Mouse (Mus musculus) small intestine, adult 2 months (tissue): ENCODE results near the gene Thap11. TPM values are rescaled to one million over a fixed set of nuclear protein-coding genes. Genes with fewer than 3 reads are reported as not detected.
"Not testable (repeated sequence)": the region's sequence is repeated elsewhere in the genome, so short reads cannot be mapped to it uniquely, and the experiment has no call there.

Experiments
- H3K27ac ChIP-seq: fragments of 200-500 bp; 2 replicates; pipeline ENCODE4 v1.5.1; 2012; ENCODE audit warnings: low read depth, low read length, control low read depth, inconsistent platforms; ENCODE audit not compliant: insufficient read depth
- H3K27me3 ChIP-seq: fragments of 200-500 bp; 2 replicates; pipeline ENCODE4 v1.6.1; 2012; ENCODE audit warnings: mild to moderate bottlenecking, moderate library complexity, low read length, inconsistent platforms; ENCODE audit not compliant: control insufficient read depth, insufficient read depth
- H3K36me3 ChIP-seq: fragments of 200-500 bp; 2 replicates; pipeline ENCODE4 v1.6.1; 2012; ENCODE audit warnings: mild to moderate bottlenecking, low read length, control low read depth, inconsistent platforms; ENCODE audit not compliant: control insufficient read depth, insufficient read depth
- H3K4me1 ChIP-seq: fragments of 200-500 bp; 2 replicates; pipeline ENCODE4 v1.6.1; 2012; ENCODE audit warnings: low read length, inconsistent platforms, mixed read lengths; ENCODE audit not compliant: control insufficient read depth, insufficient read depth, insufficient read length
- H3K4me3 ChIP-seq: fragments of 200-500 bp; 2 replicates; pipeline ENCODE4 v1.5.1; 2012; ENCODE audit warnings: low read depth, mild to moderate bottlenecking, control low read depth, inconsistent platforms, low read length, moderate library complexity
- CTCF ChIP-seq: fragments of 200-500 bp; IDR thresholded peaks from 2 replicates; pipeline ENCODE4 v1.5.1; 2012; ENCODE audit warnings: low read depth, mild to moderate bottlenecking, control low read depth, inconsistent platforms, low read length, moderate library complexity, mixed read lengths; ENCODE audit not compliant: insufficient replicate concordance, insufficient read length; ENCODE audit errors: extremely low read depth
- POLR2A ChIP-seq: fragments of 200-500 bp; IDR thresholded peaks from 2 replicates; pipeline ENCODE4 v1.6.1; 2012; ENCODE audit warnings: low read depth, mild to moderate bottlenecking, control low read depth, inconsistent platforms, low read length, moderate library complexity
- whole genome bisulfite sequencing: fragments of 180-500 bp; shearing (Covaris S2); methylation state at CpG from one replicate; pipeline ENCODE4 v1.1.7; 2018; 5-methylcytosine and 5-hydroxymethylcytosine counted together
- polyA plus RNA-seq: library from polyadenylated mRNA; depleted of rRNA; stranded (reverse); fragments of >200 nt; gene quantifications from 2 replicates; pipeline ENCODE4 v1.2.3, GENCODE M21; 2012

Gene Thap11
- polyA plus RNA-seq, 1 experiment = 39.4 TPM

DNA sequence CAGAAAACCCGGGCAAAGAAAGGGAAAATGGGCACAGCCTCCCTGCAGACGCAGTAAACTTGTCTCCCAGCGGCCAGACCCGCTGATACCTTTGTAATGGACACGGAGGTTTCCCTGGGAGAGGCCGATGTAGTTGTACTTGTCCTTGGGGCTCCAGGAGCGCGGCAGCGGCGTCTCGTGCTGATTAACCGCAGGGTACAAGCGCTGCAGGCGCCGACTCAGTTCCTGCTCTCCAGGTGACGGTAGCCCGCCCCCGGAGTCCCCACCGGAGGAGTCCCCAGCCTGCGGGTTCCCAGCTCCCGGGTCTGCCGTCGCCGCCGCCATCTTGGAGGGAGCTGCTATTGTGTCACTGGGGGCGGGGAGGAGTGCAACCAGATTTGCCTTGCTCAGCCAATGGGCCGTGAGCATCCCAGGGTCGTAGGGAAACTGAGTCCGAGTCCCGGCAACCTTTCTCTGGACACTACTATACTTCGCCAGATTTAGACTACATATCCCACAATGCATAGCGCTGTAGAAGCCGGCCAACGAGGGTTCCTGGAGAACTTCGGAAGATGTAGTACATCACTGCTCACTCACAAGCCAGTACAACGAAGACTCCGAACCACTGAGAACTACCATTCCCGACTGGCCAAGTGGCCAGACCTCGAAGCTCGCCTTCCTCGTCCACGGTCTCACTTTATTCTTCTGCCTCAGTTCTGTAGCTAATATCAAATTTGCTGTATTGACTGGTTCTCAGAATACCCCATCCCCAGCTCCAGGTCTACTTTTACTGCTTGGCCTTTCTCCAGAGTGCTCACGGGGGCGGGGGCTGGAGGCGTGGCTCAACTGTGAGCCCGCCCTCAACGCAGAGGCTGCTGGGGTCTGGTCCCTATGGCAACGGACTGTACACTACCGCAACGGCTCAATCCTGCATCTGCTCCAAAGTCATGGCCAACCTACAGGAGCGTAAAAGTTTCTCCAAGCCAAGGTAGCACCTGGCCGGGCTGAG is 27.8 kb upstream of the Thap11 start, which contains the start of the genes Ranbp10 and Tsnaxip1:
Gene Ranbp10 (minus strand): TSS at position 490 of the 988 bp plus-strand sequence.
Gene Tsnaxip1 (plus strand): TSS at position 871 of the 988 bp plus-strand sequence.
- under 1% methylated on average over 52 of the region's 52 CpGs for WGBS
- peak within 1 kb of the TSS; percentile 53 for H3K27ac ChIP-seq
- H3K4me3 ChIP-seq = peak within 1 kb of the TSS; percentile 79
- TF ChIP-seq POLR2A = peak; percentile 75
- no peak for TF ChIP-seq CTCF
- peaks cover 7% of the 10 kb centered on the region; the same call in 1 of the 2 replicates for H3K4me1 ChIP-seq
- H3K36me3 ChIP-seq = peaks cover 6% of the 10 kb centered on the region
- H3K27me3 ChIP-seq = no peaks in the 10 kb centered on the region

GRCm38 (mm10) chr8:105833740-105834139 is 21.2 kb upstream of the Thap11 start:
- not testable (repeated sequence) for H3K4me3 ChIP-seq, H3K27ac ChIP-seq, H3K36me3 ChIP-seq, H3K4me1 ChIP-seq, H3K27me3 ChIP-seq
- 70% methylated on average over 2 of the region's 2 CpGs for WGBS

- no peak overlapping the region for H3K27ac ChIP-seq
- no peaks in the 10 kb centered on the region for H3K27me3 ChIP-seq
- H3K36me3 ChIP-seq = no peaks in the 10 kb centered on the region
- no peaks in the 10 kb centered on the region for H3K4me1 ChIP-seq
- TF ChIP-seq CTCF (peak; percentile 76; the same call in 1 of the 2 replicates), POLR2A (no peak)
- 24% methylated on average over 11 of the region's 11 CpGs for WGBS
- H3K4me3 ChIP-seq = no peak overlapping the region
Measured at GRCm38 (mm10) chr8:105835318-105835717, 19.6 kb upstream of the Thap11 start.

DNA sequence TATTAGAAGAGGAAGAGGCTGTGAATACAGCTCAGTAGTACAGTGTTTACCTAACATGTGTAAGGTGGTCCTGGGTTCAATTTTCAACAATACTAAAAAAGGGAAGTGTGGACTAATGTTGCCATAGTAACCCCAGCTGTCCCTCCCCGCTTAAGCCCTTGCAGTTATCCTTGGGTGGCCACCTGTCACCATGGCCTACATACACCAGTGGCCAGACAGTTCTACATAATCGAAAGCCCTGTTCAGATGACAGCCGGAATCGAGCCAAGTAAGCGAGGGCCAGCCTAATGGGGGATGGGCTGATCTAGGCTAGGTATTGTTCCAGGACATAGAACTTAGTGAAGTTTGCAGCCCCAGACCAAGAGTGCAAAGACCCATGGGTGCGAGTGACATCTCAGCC is 17.9 kb upstream of the Thap11 start:
- 84% methylated on average over 6 of the region's 6 CpGs for WGBS
- no peaks in the 10 kb centered on the region for H3K4me1 ChIP-seq
- TF ChIP-seq POLR2A = no peak
- no peak for TF ChIP-seq CTCF
- no peaks in the 10 kb centered on the region for H3K36me3 ChIP-seq
- H3K27me3 ChIP-seq = no peaks in the 10 kb centered on the region
- no peak overlapping the region for H3K4me3 ChIP-seq
- H3K27ac ChIP-seq = no peak overlapping the region

- 77% methylated on average over 5 of the region's 5 CpGs for WGBS
- H3K36me3 ChIP-seq = peaks cover 5% of the 10 kb centered on the region
Measured at GRCm38 (mm10) chr8:105839209-105839608, 15.7 kb upstream of the Thap11 start.

GRCm38 (mm10) chr8:105846678-105847077 is 8.3 kb upstream of the Thap11 start:
- no peak for TF ChIP-seq POLR2A
- Histone ChIP-seq H3K36me3 (peaks cover 20% of the 10 kb centered on the region), H3K27ac (no peak overlapping the region), H3K4me3 (no peak overlapping the region), H3K27me3 (no peaks in the 10 kb centered on the region), H3K4me1 (no peaks in the 10 kb centered on the region)
- WGBS = 87% methylated on average over 11 of the region's 11 CpGs

More at GRCm38 (mm10) chr8:105839209-105839608, 15.7 kb upstream of the Thap11 start:
- Histone ChIP-seq H3K4me3 (no peak overlapping the region), H3K27me3 (no peaks in the 10 kb centered on the region), H3K4me1 (no peaks in the 10 kb centered on the region), H3K27ac (no peak overlapping the region)
- no peak for TF ChIP-seq CTCF
- TF ChIP-seq POLR2A = no peak

DNA sequence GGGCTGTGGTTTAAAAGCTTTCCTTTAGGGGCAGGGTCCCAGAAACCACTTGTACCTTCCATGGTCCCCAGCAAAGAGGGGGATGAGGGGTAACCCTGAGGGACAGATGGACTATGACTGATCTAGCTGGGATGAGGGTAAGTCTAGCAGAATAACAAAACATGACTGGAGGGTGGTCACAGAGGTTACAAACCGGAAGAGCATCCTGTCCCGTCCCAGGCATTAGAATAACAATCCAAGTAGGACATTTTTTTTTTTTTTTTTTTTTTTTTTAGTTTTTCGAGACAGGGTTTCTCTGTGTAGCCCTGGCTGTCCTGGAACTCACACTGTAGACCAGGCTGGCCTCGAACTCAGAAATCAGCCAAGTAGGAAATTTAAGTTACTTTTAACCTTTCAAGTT is 4.9 kb upstream of the Thap11 start:
- WGBS = 79% methylated on average over 4 of the region's 4 CpGs
- no peak for TF ChIP-seq CTCF
- no peak for TF ChIP-seq POLR2A

More for the DNA sequence above, 4.9 kb upstream of the Thap11 start:
- H3K27ac ChIP-seq = no peak overlapping the region
- H3K27me3 ChIP-seq = no peaks in the 10 kb centered on the region
- H3K4me1 ChIP-seq = no peaks in the 10 kb centered on the region
- H3K36me3 ChIP-seq = peaks cover 10% of the 10 kb centered on the region
- H3K4me3 ChIP-seq = no peak overlapping the region
